ENCODE assay signal across 9 mouse cellular contexts in the genomic region with DNA sequence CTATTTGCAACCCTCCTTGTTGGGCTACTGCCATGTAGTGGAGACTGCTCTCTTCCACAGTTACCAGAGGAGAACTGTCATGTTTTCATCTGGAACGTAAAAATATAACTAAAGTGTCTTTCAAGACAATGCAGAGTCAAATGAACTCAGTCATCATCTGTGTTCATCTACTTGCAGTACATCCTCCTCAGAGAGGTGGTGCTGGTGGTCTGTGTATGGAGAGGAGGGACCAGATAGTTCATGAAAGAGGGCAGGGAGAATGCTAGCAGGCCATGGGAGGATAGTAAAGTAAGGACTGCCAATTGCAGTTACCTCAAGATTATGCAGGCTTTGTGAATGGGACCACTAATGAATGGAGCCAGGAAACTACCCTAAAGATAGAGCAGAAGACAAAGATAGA.
DNase-seq lines count a peak whose midpoint lies in the region; ATAC-seq and TF ChIP-seq lines count a peak whose summit lies in the region.
"Had no signal": no experiment of that assay in that cellular context is flagged by ENCODE, and none has a peak within 500 bp of the region (broad histone marks: within the 10 kb centered on the region; RNA-seq: fewer than 3 reads in every experiment).

No protein-coding gene starts in this region.

- TF ChIP-seq EP300 in CH12.LX (IDR thresholded peaks at IDR 0.05; ENCODE audit: low read length) = no peak

- H3K79me2 ChIP-seq in CH12.LX (replicated peaks; ENCODE audit: control insufficient read depth, extremely low read depth, insufficient read depth, poor library complexity, severe bottlenecking) = no peaks in the 10 kb centered on the region

- no peaks in the 10 kb centered on the region for H3K27me3 ChIP-seq in heart, embryonic 11.5 days (ENCODE audit: control insufficient read depth, insufficient read depth, low read length)
- H3K27me3 ChIP-seq in CH12.LX (replicated peaks) = no peaks in the 10 kb centered on the region
- no peaks in the 10 kb centered on the region for H3K27me3 ChIP-seq in hindbrain, embryonic 11.5 days (ENCODE audit: control insufficient read depth, insufficient read depth, low read length)

- H3K9me3 ChIP-seq in heart, embryonic 11.5 days (replicated peaks; ENCODE audit: control insufficient read depth, low read length) = no peaks in the 10 kb centered on the region; the same call in 1 of the 2 replicates
- no peaks in the 10 kb centered on the region for H3K9me3 ChIP-seq in CH12.LX (replicated peaks; ENCODE audit: low read length)
- H3K9me3 ChIP-seq in hindbrain, embryonic 11.5 days (ENCODE audit: control insufficient read depth, low read length) = no peaks in the 10 kb centered on the region; the same call in 1 of the 2 replicates

- ATAC-seq in heart, embryonic 11.5 days (replicated peaks; ENCODE audit: insufficient number of reproducible peaks, low FRiP score, low TSS enrichment) = no peak
- no peak for ATAC-seq in hindbrain, embryonic 11.5 days (ENCODE audit: low FRiP score)

- H3K27ac ChIP-seq in heart, embryonic 11.5 days (ENCODE audit: low read depth, low read length) = no peak overlapping the region
- no peak overlapping the region for H3K27ac ChIP-seq in CH12.LX (ENCODE audit: insufficient read depth, low read depth)
- H3K27ac ChIP-seq in hindbrain, embryonic 11.5 days (ENCODE audit: low read depth, low read length) = no peak overlapping the region

- 68% methylated on average over 1 of the region's 1 CpGs for WGBS in heart, embryonic 11.5 days (ENCODE audit: insufficient replicate concordance)
- WGBS in hindbrain, embryonic 11.5 days = 89% methylated on average over 1 of the region's 1 CpGs

- in situ Hi-C loops in CH12.LX (cut with MboI; ENCODE audit: low pct_ligation_motif_present, low pct_unique_long_range_greater_than_20kb, low sequenced_read_pairs) = loop anchor here (25.0 kb wide), 1 partner anchor 950 kb away; no protein-coding TSS in a partner anchor

- DNase-seq in heart, postnatal 4 days = peak; percentile 11
- peak; percentile 33 for DNase-seq in CH12.LX (ENCODE audit: extremely low read depth)
- DNase-seq in cerebellum, adult 11 months = peak; percentile 22
- DNase-seq in left cerebral cortex, adult 18-20 months (ENCODE audit: low spot score in 2 of 2) = peak; percentile 29 to 32
- no peak for DNase-seq in spleen, postnatal 4 days (ENCODE audit: low spot score in 2 of 2)
- DNase-seq in hindbrain, embryonic 11.5 days (ENCODE audit: low spot score) = no peak
- no peak for DNase-seq in lung, postnatal 10 days
- DNase-seq: spleen, adult 18-20 months had no signal

- H3K4me2 ChIP-seq in heart, embryonic 11.5 days = no peak overlapping the region
- no peak overlapping the region for H3K4me2 ChIP-seq in CH12.LX (ENCODE audit: insufficient read depth, low read depth, poor library complexity, severe bottlenecking)
- H3K4me2 ChIP-seq in hindbrain, embryonic 11.5 days (replicated peaks; ENCODE audit: low read depth, low read length) = no peak overlapping the region

- no peaks in the 10 kb centered on the region for H3K36me3 ChIP-seq in heart, embryonic 11.5 days (ENCODE audit: control insufficient read depth, insufficient read depth, low read length)
- no peaks in the 10 kb centered on the region for H3K36me3 ChIP-seq in CH12.LX (replicated peaks in 1 of 2; ENCODE audit: control insufficient read depth in 1 of 2, insufficient read depth in 1 of 2, low read length in 1 of 2)
- H3K36me3 ChIP-seq in hindbrain, embryonic 11.5 days (ENCODE audit: control insufficient read depth, insufficient read depth, low read length) = no peaks in the 10 kb centered on the region

- no peak overlapping the region for H3K4me3 ChIP-seq in heart, embryonic 11.5 days (ENCODE audit: low read depth, low read length)
- H3K4me3 ChIP-seq in CH12.LX (replicated peaks in 1 of 3; ENCODE audit: low read depth in 2 of 3, low read length in 2 of 3, poor library complexity in 1 of 3) = no peak overlapping the region
- no peak overlapping the region for H3K4me3 ChIP-seq in hindbrain, embryonic 11.5 days (ENCODE audit: low read depth, low read length)

- peak; percentile 66 for TF ChIP-seq RAD21 in CH12.LX (IDR thresholded peaks at IDR 0.05; ENCODE audit: low read depth, low read length)

- peak; percentile 24 to 63; a peak in 2 of 4 replicates for TF ChIP-seq CTCF in CH12.LX (conservative IDR thresholded peaks at IDR 0.05 in 1 of 2, IDR thresholded peaks at IDR 0.05 in 1 of 2; ENCODE audit: low read depth in 2 of 2, low read length in 2 of 2)

- dilution Hi-C loops in CH12.LX (cut with MboI; ENCODE audit: extremely low pct_ligation_motif_present, extremely low pct_unique_long_range_greater_than_20kb, low sequenced_read_pairs) = no loop called here

- no peak overlapping the region for H3K9ac ChIP-seq in heart, embryonic 11.5 days (ENCODE audit: low read depth, low read length)
- no peak overlapping the region for H3K9ac ChIP-seq in CH12.LX (ENCODE audit: insufficient read depth, low read depth)
- no peak overlapping the region for H3K9ac ChIP-seq in hindbrain, embryonic 11.5 days (ENCODE audit: low read depth, low read length)

- H3K4me1 ChIP-seq in heart, embryonic 11.5 days (ENCODE audit: control insufficient read depth, insufficient read depth, low read length) = no peaks in the 10 kb centered on the region
- H3K4me1 ChIP-seq in CH12.LX (ENCODE audit: control insufficient read depth in 1 of 2, insufficient read depth in 2 of 2) = no peaks in the 10 kb centered on the region
- H3K4me1 ChIP-seq in hindbrain, embryonic 11.5 days (replicated peaks; ENCODE audit: control insufficient read depth, insufficient read depth, low read length) = no peaks in the 10 kb centered on the region

- TF ChIP-seq POLR2A in CH12.LX (IDR thresholded peaks at IDR 0.05; ENCODE audit: low read depth, low read length) = no peak

TF ChIP-seq in CH12.LX, 34 proteins besides CTCF, POLR2A, EP300 and RAD21:
- TF ChIP-seq USF2 (conservative IDR thresholded peaks at IDR 0.05; ENCODE audit: low read depth, low read length) (no peak), SMC3 (IDR thresholded peaks at IDR 0.05; ENCODE audit: low read depth, low read length) (peak; percentile 52), ZC3H11A (IDR thresholded peaks at IDR 0.05; ENCODE audit: low read depth, low read length) (peak; percentile 13; the same call in 1 of the 2 replicates), GABPA (IDR thresholded peaks at IDR 0.05; ENCODE audit: insufficient replicate concordance, low read depth, low read length) (no peak)
TF ChIP-seq in CH12.LX: peak in this region for 2.

Comparison
In these comparisons a context has a peak if more than half of its experiments do, and no peak if none do; other contexts are left out.
1. DNase-seq: peak in heart, postnatal 4 days (single experiment), CH12.LX (single experiment), cerebellum, adult 11 months (single experiment) and left cerebral cortex, adult 18-20 months (2 of 2); none in spleen, postnatal 4 days (0 of 2), hindbrain, embryonic 11.5 days (single experiment) and lung, postnatal 10 days (single experiment).